Mouse (Mus musculus) C2C12 (cell line): ENCODE data around the gene Ly6g6d.

Experiments
- CTCF ChIP-seq: IDR thresholded peaks from one replicate; pipeline ENCODE4 v1.5.1; 2011; ENCODE audit not compliant: control insufficient read depth, insufficient read depth, insufficient read length
- MYOG ChIP-seq: IDR thresholded peaks from one replicate; pipeline ENCODE4 v1.6.1; 2011; ENCODE audit not compliant: control insufficient read depth, insufficient read length; ENCODE audit errors: extremely low read depth
- USF1 ChIP-seq: IDR thresholded peaks from one replicate; pipeline ENCODE4 v1.6.1; 2011; ENCODE audit warnings: low read depth, mild to moderate bottlenecking, control low read depth, moderate library complexity

- no peak for TF ChIP-seq USF1
- no peak for TF ChIP-seq CTCF
- no peak for TF ChIP-seq MYOG
Observed at GRCm38 (mm10) chr17:35046681-35047455, 31.0 kb downstream of the Ly6g6d start, which contains the start of gene Msh5.
